Mouse (Mus musculus): ENCODE results near the gene Ensa.
"Not testable (repeated sequence)": the region's sequence is repeated elsewhere in the genome, so short reads cannot be mapped to it uniquely, and the experiment has no call there.

Ensa gene

GRCm38 (mm10) chr3:95643097-95643496 is 18.3 kb downstream of the Ensa start:
- DNase-seq (ENCODE audit: extremely low read depth, low read depth) = no peak

GRCm38 (mm10) chr3:95645313-95646235 is 20.8 kb downstream of the Ensa start:
- peak; percentile 95 for DNase-seq (ENCODE audit: extremely low read depth, low read depth)

DNA sequence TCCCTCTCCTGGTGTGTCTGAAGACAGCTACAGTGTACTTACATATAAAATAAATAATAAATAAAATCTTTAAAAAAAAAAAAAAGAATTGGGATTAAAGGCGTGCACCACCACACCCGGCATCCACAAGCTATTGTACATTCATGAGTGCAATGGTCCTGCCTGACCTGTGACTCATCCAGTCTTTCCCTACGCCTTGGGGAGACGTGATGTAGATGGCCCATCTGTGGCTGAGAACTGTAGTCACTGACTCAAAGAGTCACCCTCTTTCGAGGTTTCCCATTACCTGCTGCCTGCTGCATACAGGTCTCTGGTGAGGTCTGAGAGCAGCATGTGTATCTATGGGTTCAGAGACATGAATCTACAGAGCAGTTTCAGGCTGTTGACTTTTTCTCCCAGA is 23.2 kb downstream of the Ensa start:
- DNase-seq (ENCODE audit: extremely low read depth, low read depth) = no peak

GRCm38 (mm10) chr3:95650276-95651032 is 25.7 kb downstream of the Ensa start:
- DNase-seq (ENCODE audit: extremely low read depth, low read depth) = peak; percentile 99

- no peak for DNase-seq (ENCODE audit: extremely low read depth, low read depth)
Measured at GRCm38 (mm10) chr3:95651033-95651373, 26.2 kb downstream of the Ensa start.

DNA sequence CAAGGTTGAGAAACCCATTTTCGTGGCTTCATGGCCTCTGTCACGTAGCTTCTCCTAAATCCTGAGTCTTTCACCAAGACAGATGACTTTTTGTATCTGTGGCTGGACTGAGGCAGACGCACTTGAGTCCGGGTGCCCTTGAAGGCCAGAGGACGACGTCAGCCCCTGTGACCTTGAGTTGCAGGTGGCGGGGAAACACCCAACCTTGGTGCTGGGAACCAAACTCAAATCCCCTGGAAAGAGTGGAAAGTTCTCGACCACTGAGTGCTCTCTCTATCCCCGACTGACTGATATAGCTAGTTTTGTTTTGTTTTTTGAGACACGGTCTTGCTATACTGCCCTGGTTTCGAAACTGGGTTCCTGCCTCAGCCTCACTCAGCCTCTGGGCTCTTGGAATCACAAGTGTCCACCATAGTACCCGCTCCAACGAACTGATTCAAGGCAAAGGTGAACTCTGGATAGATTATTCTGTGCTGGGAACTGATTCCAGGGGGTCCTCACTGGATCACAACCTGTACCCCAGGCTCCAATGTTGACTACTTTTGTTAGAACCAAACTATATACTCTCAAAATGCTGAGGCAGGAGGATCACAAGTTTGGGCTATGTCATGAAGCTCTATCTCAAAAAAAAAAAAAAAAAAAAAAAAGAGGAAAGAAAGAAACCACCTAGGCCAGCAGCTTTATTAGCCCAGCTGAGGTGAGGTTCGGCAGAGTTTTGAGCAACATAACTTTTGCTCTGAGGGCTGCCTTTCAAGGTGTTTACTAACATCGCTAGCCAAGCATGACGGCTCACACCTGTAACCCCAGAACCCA is 26.8 kb downstream of the Ensa start:
- no peak for DNase-seq (ENCODE audit: extremely low read depth, low read depth)

DNA sequence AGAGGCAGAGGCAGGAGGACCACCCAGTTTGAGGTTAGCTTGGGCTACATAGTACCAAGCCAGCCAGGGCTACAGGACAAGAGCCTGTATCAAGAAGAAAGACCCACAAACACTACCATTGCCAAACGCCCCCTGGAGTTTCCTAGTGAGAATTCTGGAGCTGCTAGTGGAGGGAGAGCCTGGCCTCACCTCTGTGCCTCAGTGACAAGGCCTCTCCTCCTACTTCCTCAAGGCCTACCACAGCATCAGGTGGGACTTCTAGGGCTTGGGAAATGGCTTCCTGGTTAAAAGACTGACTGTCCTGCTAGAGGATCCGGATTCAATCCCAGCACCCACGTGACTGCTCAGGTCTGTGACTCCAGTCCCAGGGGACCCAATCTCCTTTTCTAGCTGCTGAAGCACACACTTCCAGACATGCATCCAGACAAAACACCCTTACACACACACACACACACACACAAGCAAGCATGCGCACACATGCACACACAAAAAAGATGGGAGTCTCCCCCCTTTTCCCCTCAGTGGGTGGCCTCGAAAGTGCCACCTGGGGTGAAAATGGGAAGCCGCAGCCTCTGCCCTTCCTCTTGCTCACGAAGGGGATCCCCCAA is 27.5 kb downstream of the Ensa start:
- DNase-seq (ENCODE audit: extremely low read depth, low read depth) = no peak

DNA sequence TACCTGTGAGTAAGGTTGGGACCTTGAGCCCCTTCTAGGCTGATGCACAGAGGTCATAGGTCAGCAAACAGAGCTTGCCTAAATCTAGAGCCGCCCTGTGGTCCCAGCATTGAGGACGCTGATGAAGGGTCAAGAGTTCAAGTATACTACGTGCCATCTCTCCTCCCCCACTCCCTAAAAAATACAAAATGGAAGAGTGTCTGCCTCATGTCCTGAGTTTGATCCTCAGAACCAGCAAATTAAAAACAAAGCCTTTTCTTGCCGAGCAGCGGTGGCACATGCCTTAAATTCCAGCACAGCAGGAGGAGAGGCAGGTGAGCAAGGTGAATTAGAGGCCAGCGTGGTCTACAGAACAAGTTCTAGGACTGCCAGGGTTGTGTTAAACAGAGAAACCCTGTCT is 28.1 kb downstream of the Ensa start:
- DNase-seq (ENCODE audit: extremely low read depth, low read depth) = no peak

GRCm38 (mm10) chr3:95653473-95654034 is 28.8 kb downstream of the Ensa start:
- DNase-seq (ENCODE audit: extremely low read depth, low read depth) = no peak

GRCm38 (mm10) chr3:95654371-95654770 is 29.6 kb downstream of the Ensa start:
- not testable (repeated sequence) for DNase-seq (ENCODE audit: extremely low read depth, low read depth)

GRCm38 (mm10) chr3:95655437-95655836 is 30.6 kb downstream of the Ensa start:
- no peak for DNase-seq (ENCODE audit: extremely low read depth, low read depth)

DNA sequence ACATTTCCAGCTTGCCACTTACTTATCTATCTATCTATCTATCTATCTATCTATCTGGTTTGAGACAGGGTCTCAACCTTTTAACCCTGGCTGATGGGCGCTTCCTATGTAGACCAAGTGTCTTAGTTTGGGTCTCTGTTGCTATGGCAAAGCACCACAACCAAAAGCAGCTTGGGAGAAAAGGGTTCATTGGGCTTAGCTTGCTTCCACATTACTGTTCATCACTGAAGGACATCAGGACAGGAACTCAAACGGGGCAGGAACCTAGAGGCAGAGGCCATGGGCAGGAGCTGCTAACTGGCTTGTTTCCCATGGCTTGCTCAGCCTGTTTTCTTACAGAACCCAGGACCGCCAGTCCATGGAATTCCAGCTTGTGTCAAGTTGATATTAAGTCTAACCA is 32.3 kb downstream of the Ensa start:
- DNase-seq (ENCODE audit: extremely low read depth, low read depth) = no peak

DNA sequence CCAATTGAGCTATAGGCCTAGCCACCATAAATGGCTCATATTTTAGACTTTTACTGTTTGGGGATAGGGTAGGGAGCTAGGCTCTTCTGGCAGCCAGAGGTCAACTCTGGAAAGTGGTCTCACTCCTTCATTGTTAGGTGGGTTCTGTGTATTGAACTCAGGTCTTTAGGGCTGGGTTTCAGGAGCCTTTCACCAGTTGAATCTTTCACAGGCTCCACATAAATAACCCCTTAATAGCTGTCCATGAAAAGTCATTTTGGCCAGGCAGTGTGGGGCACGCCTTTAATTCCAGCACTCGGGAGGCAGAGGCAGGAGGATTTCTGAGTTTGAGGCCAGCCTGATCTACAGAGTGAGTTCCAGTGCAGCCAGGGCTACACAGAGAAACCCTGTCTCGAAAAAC is 32.9 kb downstream of the Ensa start:
- DNase-seq (ENCODE audit: extremely low read depth, low read depth) = no peak

GRCm38 (mm10) chr3:95658236-95658867 is 33.6 kb downstream of the Ensa start, which contains the start of gene Mcl1:
Gene Mcl1, plus strand, starts transcription at chr3:95658788.
- peak; percentile 93 for DNase-seq (ENCODE audit: extremely low read depth, low read depth)

DNA sequence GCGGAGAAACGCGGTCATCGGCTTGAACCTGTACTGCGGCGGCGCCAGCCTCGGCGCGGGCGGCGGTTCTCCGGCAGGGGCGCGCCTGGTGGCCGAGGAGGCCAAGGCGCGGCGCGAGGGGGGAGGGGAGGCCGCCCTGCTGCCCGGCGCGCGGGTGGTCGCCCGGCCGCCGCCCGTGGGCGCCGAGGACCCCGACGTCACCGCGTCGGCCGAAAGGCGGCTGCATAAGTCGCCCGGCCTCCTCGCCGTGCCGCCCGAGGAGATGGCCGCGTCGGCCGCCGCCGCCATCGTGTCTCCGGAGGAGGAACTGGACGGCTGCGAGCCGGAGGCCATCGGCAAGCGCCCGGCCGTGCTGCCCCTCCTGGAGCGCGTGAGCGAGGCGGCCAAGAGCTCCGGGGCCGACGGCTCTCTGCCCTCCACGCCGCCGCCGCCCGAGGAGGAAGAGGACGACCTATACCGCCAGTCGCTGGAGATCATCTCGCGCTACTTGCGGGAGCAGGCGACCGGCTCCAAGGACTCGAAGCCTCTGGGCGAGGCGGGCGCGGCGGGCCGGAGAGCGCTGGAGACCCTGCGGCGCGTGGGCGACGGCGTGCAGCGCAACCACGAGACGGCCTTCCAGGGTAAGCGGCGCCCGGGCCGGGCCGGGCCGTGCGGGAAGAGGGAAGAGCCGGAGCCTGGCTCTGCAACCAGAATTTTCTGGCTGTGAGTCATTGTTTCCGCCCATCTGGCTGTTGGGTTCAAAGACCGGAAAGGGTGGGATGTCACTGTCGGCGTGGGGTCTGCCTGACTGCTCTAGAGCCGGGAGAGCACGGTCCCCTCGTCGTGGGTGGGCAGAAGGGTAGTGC is 34.3 kb downstream of the Ensa start:
- peak; percentile 83 for DNase-seq (ENCODE audit: extremely low read depth, low read depth)

- DNase-seq (ENCODE audit: extremely low read depth, low read depth) = no peak
Measured at GRCm38 (mm10) chr3:95659948-95660347, 35.2 kb downstream of the Ensa start.

DNA sequence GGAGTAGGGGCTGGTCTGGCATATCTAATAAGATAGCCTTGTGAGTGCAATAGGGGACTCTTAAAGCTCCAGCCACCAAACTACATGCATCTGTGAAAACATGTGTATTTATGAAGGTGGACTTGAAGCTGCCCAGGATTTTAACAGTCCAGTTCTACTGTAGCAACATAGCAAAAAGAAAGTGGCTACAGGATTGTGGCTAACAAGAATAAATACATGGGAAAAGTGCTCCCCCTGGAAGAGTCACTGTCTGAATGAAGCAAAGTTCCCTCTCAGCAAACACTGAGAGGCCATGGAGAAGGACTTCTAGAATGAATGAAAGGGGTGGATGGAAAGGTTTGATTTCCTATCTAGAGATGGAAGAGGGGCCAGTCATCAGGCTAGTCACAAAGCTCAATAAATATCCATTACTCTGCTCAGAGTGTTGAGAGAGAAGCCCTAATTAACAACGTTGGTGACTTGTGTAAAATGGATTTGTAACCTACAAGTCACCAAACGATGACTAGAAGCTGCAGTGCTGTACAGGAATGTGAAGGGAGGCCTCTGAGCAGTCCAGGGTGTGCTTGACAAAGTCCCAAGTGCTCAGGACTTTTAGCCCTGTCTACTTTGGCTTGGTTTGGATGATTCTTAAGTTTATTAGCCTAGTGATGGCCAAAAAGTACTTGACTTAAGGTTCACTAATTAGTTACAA is 36.1 kb downstream of the Ensa start:
- no peak for DNase-seq (ENCODE audit: extremely low read depth, low read depth)

DNA sequence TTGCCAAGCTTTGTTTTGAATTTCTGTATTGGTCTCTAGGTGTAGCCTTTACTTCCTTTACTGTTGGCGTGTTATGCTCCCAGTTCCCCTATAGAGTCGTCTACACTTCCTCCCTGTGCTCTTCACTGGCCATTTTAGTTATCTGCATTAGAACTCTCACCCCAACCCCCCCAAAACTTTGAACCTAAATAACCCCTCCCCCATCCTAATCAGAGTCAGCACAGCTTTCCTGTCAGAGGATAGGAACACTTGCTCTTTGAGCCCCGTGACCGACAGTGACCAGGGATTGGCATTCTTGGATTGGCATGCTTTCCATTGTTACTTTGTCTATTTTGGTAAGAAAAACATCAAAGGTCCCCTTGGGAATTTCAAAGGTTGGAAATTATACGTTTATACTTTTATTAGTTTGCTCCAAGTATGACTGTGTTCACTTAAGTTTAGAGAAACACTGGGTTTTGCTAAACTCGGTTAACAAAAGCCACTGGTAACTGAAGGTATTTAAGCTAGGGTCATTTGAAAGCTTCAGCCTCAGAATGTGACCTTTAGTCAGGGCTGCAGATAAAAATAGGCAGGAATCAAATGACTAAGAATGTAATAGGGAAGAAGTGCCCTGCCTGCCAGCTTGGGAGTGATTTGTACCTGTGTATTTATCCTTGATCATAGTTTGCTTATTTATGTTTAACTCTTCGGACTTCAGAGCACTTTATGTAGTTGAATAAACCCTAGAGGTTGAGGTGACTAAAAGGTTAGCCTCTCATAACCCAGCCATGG is 37.3 kb downstream of the Ensa start:
- DNase-seq (ENCODE audit: extremely low read depth, low read depth) = peak; percentile 91
